Mouse (Mus musculus): ENCODE data around the gene Prkca. TPM values are rescaled to one million over a fixed set of nuclear protein-coding genes. Genes with fewer than 3 reads are reported as not detected.

Prkca gene
- polyA plus RNA-seq, 1 experiment from 2014 or later: 12.6 TPM

- no peak overlapping the region for H3K4me2 ChIP-seq (ENCODE audit: low read depth, low read length)
- H3K27me3 ChIP-seq (ENCODE audit: control insufficient read depth, insufficient read depth, low read length): no peaks in the 10 kb centered on the region
- H3K4me3 ChIP-seq (ENCODE audit: low read depth, low read length): no peak overlapping the region
- no peak overlapping the region for H3K9ac ChIP-seq (replicated peaks; ENCODE audit: low read depth, low read length)
- WGBS: 75% methylated on average over 5 of the region's 5 CpGs
- no peak overlapping the region for H3K27ac ChIP-seq (ENCODE audit: low read depth, low read length)
- no peaks in the 10 kb centered on the region for H3K9me3 ChIP-seq (ENCODE audit: control insufficient read depth, low read length)
- H3K4me1 ChIP-seq (ENCODE audit: control insufficient read depth, insufficient read depth, low read length): no peaks in the 10 kb centered on the region
- no peaks in the 10 kb centered on the region for H3K36me3 ChIP-seq (ENCODE audit: control insufficient read depth, insufficient read depth, low read length)
- ATAC-seq (ENCODE audit: low read depth): no peak
Observed at GRCm38 (mm10) chr11:108309791-108310190, 33.9 kb downstream of the Prkca start.

GRCm38 (mm10) chr11:108308253-108308652 lies 35.5 kb downstream of the Prkca start:
- no peak overlapping the region for H3K4me3 ChIP-seq (ENCODE audit: low read depth, low read length)
- no peak for ATAC-seq (ENCODE audit: low read depth)
- 96% methylated on average over 5 of the region's 5 CpGs for WGBS
- H3K36me3 ChIP-seq (ENCODE audit: control insufficient read depth, insufficient read depth, low read length): no peaks in the 10 kb centered on the region
- no peaks in the 10 kb centered on the region for H3K27me3 ChIP-seq (ENCODE audit: control insufficient read depth, insufficient read depth, low read length)
- no peak overlapping the region for H3K27ac ChIP-seq (ENCODE audit: low read depth, low read length)
- no peaks in the 10 kb centered on the region for H3K9me3 ChIP-seq (ENCODE audit: control insufficient read depth, low read length)
- no peaks in the 10 kb centered on the region for H3K4me1 ChIP-seq (ENCODE audit: control insufficient read depth, insufficient read depth, low read length)
- no peak overlapping the region for H3K9ac ChIP-seq (replicated peaks; ENCODE audit: low read depth, low read length)
- H3K4me2 ChIP-seq (ENCODE audit: low read depth, low read length): no peak overlapping the region

DNA sequence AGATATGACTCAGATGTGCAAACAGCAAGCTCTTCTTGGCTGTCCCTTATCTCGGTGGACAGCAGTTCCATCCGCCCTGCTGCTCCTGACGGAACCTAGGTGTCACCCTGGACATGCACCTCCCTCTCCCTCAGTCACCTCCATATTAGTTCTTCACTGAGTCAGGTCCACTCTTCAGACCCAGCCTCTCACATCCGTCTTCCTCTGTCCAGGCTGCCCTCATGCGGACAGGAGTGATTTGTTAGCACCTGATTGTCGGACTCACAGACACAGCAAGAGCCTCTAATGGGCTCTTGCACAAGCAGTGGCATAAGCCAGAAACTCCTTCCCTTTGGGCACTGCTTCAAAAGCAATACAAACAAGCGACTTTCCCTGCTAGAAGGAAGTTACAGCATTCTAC lies 36.5 kb downstream of the Prkca start:
- Histone ChIP-seq H3K9ac (replicated peaks; ENCODE audit: low read depth, low read length) (no peak overlapping the region), H3K4me1 (ENCODE audit: control insufficient read depth, insufficient read depth, low read length) (no peaks in the 10 kb centered on the region), H3K4me3 (ENCODE audit: low read depth, low read length) (no peak overlapping the region), H3K27me3 (ENCODE audit: control insufficient read depth, insufficient read depth, low read length) (no peaks in the 10 kb centered on the region), H3K36me3 (ENCODE audit: control insufficient read depth, insufficient read depth, low read length) (no peaks in the 10 kb centered on the region), H3K9me3 (ENCODE audit: control insufficient read depth, low read length) (no peaks in the 10 kb centered on the region), H3K4me2 (ENCODE audit: low read depth, low read length) (no peak overlapping the region), H3K27ac (ENCODE audit: low read depth, low read length) (no peak overlapping the region)
- no peak for ATAC-seq (ENCODE audit: low read depth)
- 73% methylated on average over 7 of the region's 7 CpGs for WGBS

DNA sequence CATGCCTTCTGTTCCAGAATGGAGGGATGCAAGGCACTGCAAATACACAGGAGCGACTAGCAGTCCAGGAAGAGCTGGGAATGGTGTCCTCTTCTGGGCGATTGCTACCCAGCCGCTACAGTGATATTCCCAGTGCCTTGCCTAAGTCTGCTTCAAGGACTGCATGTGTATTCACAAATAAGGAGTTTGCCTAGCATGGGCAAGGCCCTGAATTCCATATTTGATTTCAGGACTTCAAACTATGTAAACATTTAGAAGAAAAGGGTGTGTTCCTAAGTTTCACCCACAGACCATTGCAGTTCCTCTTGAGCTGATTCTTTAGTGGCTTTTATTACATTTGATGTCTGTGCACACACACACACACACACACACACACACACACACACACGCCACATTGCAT lies 39.9 kb downstream of the Prkca start:
- Histone ChIP-seq H3K27ac (ENCODE audit: low read depth, low read length) (no peak overlapping the region), H3K36me3 (ENCODE audit: control insufficient read depth, insufficient read depth, low read length) (no peaks in the 10 kb centered on the region), H3K9me3 (ENCODE audit: control insufficient read depth, low read length) (no peaks in the 10 kb centered on the region), H3K4me1 (ENCODE audit: control insufficient read depth, insufficient read depth, low read length) (no peaks in the 10 kb centered on the region), H3K27me3 (ENCODE audit: control insufficient read depth, insufficient read depth, low read length) (no peaks in the 10 kb centered on the region), H3K9ac (replicated peaks; ENCODE audit: low read depth, low read length) (no peak overlapping the region), H3K4me2 (ENCODE audit: low read depth, low read length) (no peak overlapping the region), H3K4me3 (ENCODE audit: low read depth, low read length) (no peak overlapping the region)
- WGBS: 98% methylated on average over 4 of the region's 4 CpGs
- no peak for ATAC-seq (ENCODE audit: low read depth)

- H3K9me3 ChIP-seq (ENCODE audit: control insufficient read depth, low read length): no peaks in the 10 kb centered on the region
- no peak for ATAC-seq (ENCODE audit: low read depth)
- H3K9ac ChIP-seq (replicated peaks; ENCODE audit: low read depth, low read length): no peak overlapping the region
- H3K27ac ChIP-seq (ENCODE audit: low read depth, low read length): no peak overlapping the region
- no peaks in the 10 kb centered on the region for H3K36me3 ChIP-seq (ENCODE audit: control insufficient read depth, insufficient read depth, low read length)
- 86% methylated on average over 10 of the region's 10 CpGs for WGBS
- H3K4me3 ChIP-seq (ENCODE audit: low read depth, low read length): no peak overlapping the region
- no peaks in the 10 kb centered on the region for H3K27me3 ChIP-seq (ENCODE audit: control insufficient read depth, insufficient read depth, low read length)
- H3K4me2 ChIP-seq (ENCODE audit: low read depth, low read length): no peak overlapping the region
- H3K4me1 ChIP-seq (ENCODE audit: control insufficient read depth, insufficient read depth, low read length): no peaks in the 10 kb centered on the region
Observed at GRCm38 (mm10) chr11:108301796-108302490, 41.8 kb downstream of the Prkca start.

DNA sequence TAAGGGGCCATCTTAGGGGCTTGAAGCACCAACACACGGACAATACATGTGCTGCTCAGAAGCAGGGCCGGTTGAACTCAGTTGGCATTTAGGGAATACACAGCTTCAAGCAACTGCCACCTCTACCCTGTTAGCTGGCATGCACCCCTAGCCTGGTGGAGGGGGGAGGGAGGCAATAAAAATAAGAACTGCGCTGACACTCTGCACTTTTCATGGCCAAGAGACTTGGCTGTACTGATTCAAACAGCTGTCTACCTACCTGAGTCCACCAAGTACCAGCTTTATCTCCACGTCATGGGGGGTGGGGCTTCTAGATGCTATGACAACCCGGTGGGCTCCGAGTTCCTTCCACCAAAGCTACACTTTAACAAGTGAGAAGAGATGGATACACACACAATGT lies 42.7 kb downstream of the Prkca start:
- H3K4me3 ChIP-seq (ENCODE audit: low read depth, low read length): no peak overlapping the region
- 67% methylated on average over 6 of the region's 6 CpGs for WGBS
- H3K9ac ChIP-seq (replicated peaks; ENCODE audit: low read depth, low read length): no peak overlapping the region
- H3K4me2 ChIP-seq (ENCODE audit: low read depth, low read length): no peak overlapping the region
- H3K27ac ChIP-seq (ENCODE audit: low read depth, low read length): no peak overlapping the region
- ATAC-seq (ENCODE audit: low read depth): no peak
- H3K4me1 ChIP-seq (ENCODE audit: control insufficient read depth, insufficient read depth, low read length): no peaks in the 10 kb centered on the region
- H3K36me3 ChIP-seq (ENCODE audit: control insufficient read depth, insufficient read depth, low read length): no peaks in the 10 kb centered on the region
- no peaks in the 10 kb centered on the region for H3K9me3 ChIP-seq (ENCODE audit: control insufficient read depth, low read length)
- no peaks in the 10 kb centered on the region for H3K27me3 ChIP-seq (ENCODE audit: control insufficient read depth, insufficient read depth, low read length)

DNA sequence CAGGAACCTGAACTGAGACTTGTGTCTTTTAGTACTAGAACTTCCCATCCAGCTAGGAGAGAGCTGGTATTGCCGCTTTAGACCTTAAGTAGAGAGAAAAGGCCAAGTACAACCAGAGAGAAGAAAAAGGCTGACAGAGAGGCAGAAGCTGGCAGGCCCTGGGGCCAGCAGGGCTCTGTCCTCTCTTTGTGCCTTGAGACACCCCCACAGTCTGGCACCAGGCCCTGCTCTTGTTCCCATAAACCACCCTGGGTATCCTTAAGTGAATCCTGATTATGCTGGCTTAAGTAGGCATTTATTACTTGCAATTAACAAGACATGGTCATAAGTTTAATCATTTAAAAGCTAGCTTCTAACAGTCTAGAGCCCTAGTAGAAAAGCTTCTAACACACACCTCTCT lies 43.3 kb downstream of the Prkca start:
- no peak overlapping the region for H3K27ac ChIP-seq (ENCODE audit: low read depth, low read length)
- H3K27me3 ChIP-seq (ENCODE audit: control insufficient read depth, insufficient read depth, low read length): no peaks in the 10 kb centered on the region
- H3K4me3 ChIP-seq (ENCODE audit: low read depth, low read length): no peak overlapping the region
- no peaks in the 10 kb centered on the region for H3K36me3 ChIP-seq (ENCODE audit: control insufficient read depth, insufficient read depth, low read length)
- H3K4me2 ChIP-seq (ENCODE audit: low read depth, low read length): no peak overlapping the region
- WGBS: 100% methylated on average over 1 of the region's 1 CpGs
- no peaks in the 10 kb centered on the region for H3K9me3 ChIP-seq (ENCODE audit: control insufficient read depth, low read length)
- no peak overlapping the region for H3K9ac ChIP-seq (replicated peaks; ENCODE audit: low read depth, low read length)
- no peaks in the 10 kb centered on the region for H3K4me1 ChIP-seq (ENCODE audit: control insufficient read depth, insufficient read depth, low read length)
- no peak for ATAC-seq (ENCODE audit: low read depth)

GRCm38 (mm10) chr11:108299913-108300312 lies 43.8 kb downstream of the Prkca start:
- no peaks in the 10 kb centered on the region for H3K36me3 ChIP-seq (ENCODE audit: control insufficient read depth, insufficient read depth, low read length)
- H3K9me3 ChIP-seq (ENCODE audit: control insufficient read depth, low read length): no peaks in the 10 kb centered on the region
- 76% methylated on average over 10 of the region's 10 CpGs for WGBS
- H3K4me3 ChIP-seq (ENCODE audit: low read depth, low read length): no peak overlapping the region
- no peak overlapping the region for H3K27ac ChIP-seq (ENCODE audit: low read depth, low read length)
- ATAC-seq (ENCODE audit: low read depth): no peak
- H3K4me2 ChIP-seq (ENCODE audit: low read depth, low read length): no peak overlapping the region
- no peak overlapping the region for H3K9ac ChIP-seq (replicated peaks; ENCODE audit: low read depth, low read length)
- H3K27me3 ChIP-seq (ENCODE audit: control insufficient read depth, insufficient read depth, low read length): no peaks in the 10 kb centered on the region
- H3K4me1 ChIP-seq (ENCODE audit: control insufficient read depth, insufficient read depth, low read length): no peaks in the 10 kb centered on the region

DNA sequence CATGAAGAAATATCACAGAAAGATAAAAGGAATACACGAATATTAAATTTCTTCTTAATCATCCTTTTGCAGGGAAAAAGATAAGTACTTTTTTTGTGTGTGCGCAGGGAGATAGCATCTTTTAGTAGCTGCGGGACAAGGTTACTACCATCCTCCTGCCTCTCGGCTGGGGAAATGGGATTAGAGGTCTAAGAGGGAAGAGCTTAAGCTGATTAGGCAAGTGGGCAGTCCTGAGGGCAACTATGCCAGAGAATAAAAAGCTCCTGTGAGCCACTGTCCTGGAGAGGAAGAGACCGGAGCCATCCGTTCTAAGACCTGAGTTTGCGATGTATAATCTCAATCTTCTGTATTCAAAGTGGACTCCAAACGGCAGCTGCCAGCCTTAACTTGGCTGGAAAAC lies 45.8 kb downstream of the Prkca start:
- ATAC-seq (ENCODE audit: low read depth): no peak
- Histone ChIP-seq H3K4me1 (ENCODE audit: control insufficient read depth, insufficient read depth, low read length) (no peaks in the 10 kb centered on the region), H3K27ac (ENCODE audit: low read depth, low read length) (no peak overlapping the region), H3K4me2 (ENCODE audit: low read depth, low read length) (no peak overlapping the region), H3K9me3 (ENCODE audit: control insufficient read depth, low read length) (no peaks in the 10 kb centered on the region), H3K9ac (replicated peaks; ENCODE audit: low read depth, low read length) (no peak overlapping the region), H3K36me3 (ENCODE audit: control insufficient read depth, insufficient read depth, low read length) (no peaks in the 10 kb centered on the region), H3K4me3 (ENCODE audit: low read depth, low read length) (no peak overlapping the region), H3K27me3 (ENCODE audit: control insufficient read depth, insufficient read depth, low read length) (no peaks in the 10 kb centered on the region)
- 86% methylated on average over 8 of the region's 8 CpGs for WGBS

Measured in neural tube, embryonic 14.5 days (tissue).